Mouse (Mus musculus) monocyte, adult 2 months (primary cell): ENCODE results near the gene Rnd2.
"Not testable (repeated sequence)": the region's sequence is repeated elsewhere in the genome, so short reads cannot be mapped to it uniquely, and the experiment has no call there.

ENCODE experiments used
- DNase-seq, 2 experiments: peaks; one replicate each; pipeline ENCODE4 v3.0.0; 2022; ENCODE audit warnings: low spot score in 2 of 2, low read depth in 1 of 2

Rnd2 gene

GRCm38 (mm10) chr11:101446860-101447259 is 17.9 kb upstream of the Rnd2 start:
- DNase-seq = not testable (repeated sequence)

- DNase-seq = no peak
These were observed 17.0 kb upstream of the Rnd2 start for GRCm38 (mm10) chr11:101447786-101448185.

- peak in 1 of 2 experiments; percentile 65 for DNase-seq
These were observed 16.5 kb upstream of the Rnd2 start, which contains the start of gene Ifi35 for GRCm38 (mm10) chr11:101448274-101448746. Ifi35 (plus strand) TSS chr11:101448407.

GRCm38 (mm10) chr11:101448899-101449298 is 15.9 kb upstream of the Rnd2 start:
- no peak for DNase-seq

- not testable (repeated sequence) for DNase-seq
These were observed 15.2 kb upstream of the Rnd2 start for GRCm38 (mm10) chr11:101449596-101449995.

- no peak for DNase-seq
These were observed 14.4 kb upstream of the Rnd2 start for GRCm38 (mm10) chr11:101450394-101450793.

GRCm38 (mm10) chr11:101451536-101451935 is 13.3 kb upstream of the Rnd2 start:
- no peak for DNase-seq

- DNase-seq = no peak
These were observed 12.6 kb upstream of the Rnd2 start for GRCm38 (mm10) chr11:101452093-101452774.

- no peak for DNase-seq
These were observed 10.1 kb upstream of the Rnd2 start for GRCm38 (mm10) chr11:101454702-101455101.

GRCm38 (mm10) chr11:101455627-101456026 is 9.2 kb upstream of the Rnd2 start:
- DNase-seq = no peak

GRCm38 (mm10) chr11:101457631-101458030 is 7.2 kb upstream of the Rnd2 start:
- DNase-seq = no peak

- no peak for DNase-seq
These were observed 6.6 kb upstream of the Rnd2 start for GRCm38 (mm10) chr11:101458217-101458616.

GRCm38 (mm10) chr11:101459716-101460115 is 5.1 kb upstream of the Rnd2 start:
- DNase-seq = no peak

GRCm38 (mm10) chr11:101460321-101460720 is 4.5 kb upstream of the Rnd2 start:
- DNase-seq = no peak

- DNase-seq = no peak
These were observed 2.7 kb upstream of the Rnd2 start for GRCm38 (mm10) chr11:101462141-101462540.

GRCm38 (mm10) chr11:101462583-101463440 is 2.0 kb upstream of the Rnd2 start:
- peak in 1 of 2 experiments; percentile 19 for DNase-seq

GRCm38 (mm10) chr11:101465101-101465868 is 486 bp downstream of the Rnd2 start:
- DNase-seq = peak in 1 of 2 experiments; percentile 63

GRCm38 (mm10) chr11:101465869-101466551 is 1.2 kb downstream of the Rnd2 start, which contains the start of gene Vat1:
Vat1 (minus strand) TSS chr11:101466230.
- peak in 1 of 2 experiments; percentile 34 for DNase-seq

- DNase-seq = not testable (repeated sequence)
These were observed 1.8 kb downstream of the Rnd2 start for GRCm38 (mm10) chr11:101466552-101466950.

GRCm38 (mm10) chr11:101467477-101468262 is 2.9 kb downstream of the Rnd2 start:
- peak; percentile 38 to 40 for DNase-seq
